Mouse (Mus musculus): Measurements from ENCODE around the gene Aven.

DNA sequence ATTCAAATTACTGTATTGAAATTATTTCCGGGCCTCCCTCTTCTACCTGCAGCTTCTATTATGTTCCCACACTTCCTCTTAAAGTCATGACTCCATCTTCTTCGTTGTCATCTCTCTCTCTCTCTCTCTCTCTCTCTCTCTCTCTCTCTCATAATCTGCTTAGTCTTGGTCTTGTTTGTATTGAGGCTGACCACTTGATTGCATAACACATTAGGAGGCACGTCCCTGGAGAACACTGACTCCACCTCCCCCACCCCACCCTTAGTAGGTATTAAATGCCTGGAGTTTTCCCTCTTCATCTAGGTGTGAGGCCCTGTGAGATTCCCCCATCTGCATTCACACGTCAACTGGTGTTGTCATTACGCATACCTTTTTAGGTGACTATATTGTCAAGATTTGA lies 103.7 kb downstream of the Aven start:
- no peak for TF ChIP-seq EP300 (IDR thresholded peaks at IDR 0.05; ENCODE audit: low read depth)
- no peak for TF ChIP-seq CTCF (IDR thresholded peaks at IDR 0.05; ENCODE audit: low read depth)

Measured in liver, postnatal 0 days (tissue).